Mouse (Mus musculus) heart, postnatal 0 days (tissue): Measurements from ENCODE around the gene Camkv. TPM values are rescaled to one million over a fixed set of nuclear protein-coding genes. Genes with fewer than 3 reads are reported as not detected.

Experiments
- ATAC-seq: fragments of 200-750 bp; cut with Nextera tagmentation; 2 replicates; pipeline ENCODE4 v1.8.0; 2017; ENCODE audit warnings: low read depth, moderate number of reproducible peaks, moderate library complexity; ENCODE audit not compliant: insufficient read depth
- DNase-seq: peaks from one replicate; pipeline ENCODE4 v3.0.0-alpha.2; 2016; ENCODE audit warnings: low spot score
- H3K27ac ChIP-seq: fragments of 300-500 bp; sonication (generic); 2 replicates; pipeline ENCODE4 v1.5.1; 2014; ENCODE audit warnings: low read depth, mild to moderate bottlenecking
- H3K27me3 ChIP-seq: fragments of 300-500 bp; sonication (generic); 2 replicates; pipeline ENCODE4 v1.6.1; 2014; ENCODE audit warnings: low read length, mixed read lengths; ENCODE audit not compliant: control insufficient read depth, insufficient read depth
- H3K36me3 ChIP-seq: fragments of 300-500 bp; sonication (generic); replicated peaks from 2 replicates; pipeline ENCODE4 v1.6.1; 2014; ENCODE audit warnings: low read length, mixed read lengths; ENCODE audit not compliant: control insufficient read depth, insufficient read depth
- H3K4me1 ChIP-seq: fragments of 300-500 bp; sonication (generic); 2 replicates; pipeline ENCODE4 v1.6.1; 2014; ENCODE audit warnings: antibody characterized with exemption; ENCODE audit not compliant: control insufficient read depth, insufficient read depth
- H3K4me2 ChIP-seq: fragments of 300-500 bp; sonication (generic); 2 replicates; pipeline ENCODE4 v1.6.1; 2014; ENCODE audit warnings: low read depth, mild to moderate bottlenecking, low read length, moderate library complexity
- H3K4me3 ChIP-seq: fragments of 300-500 bp; sonication (generic); 2 replicates; pipeline ENCODE4 v1.5.1; 2014; ENCODE audit warnings: low read depth, low read length
- H3K9ac ChIP-seq: fragments of 300-500 bp; sonication (generic); replicated peaks from 2 replicates; pipeline ENCODE4 v1.6.1; 2014; ENCODE audit warnings: low read depth, low read length, mixed read lengths
- H3K9me3 ChIP-seq: fragments of 300-500 bp; sonication (generic); replicated peaks from 2 replicates; pipeline ENCODE4 v1.6.1; 2016; ENCODE audit warnings: low read length; ENCODE audit not compliant: control insufficient read depth
- CTCF ChIP-seq: IDR thresholded peaks from 2 replicates; pipeline ENCODE4 v1.5.1; 2016; ENCODE audit warnings: antibody characterized with exemption, control low read depth, low read depth
- EP300 ChIP-seq: IDR thresholded peaks from 2 replicates; pipeline ENCODE4 v1.6.1; 2016; ENCODE audit warnings: antibody characterized with exemption, low read depth
- WGBS: fragments of 180-500 bp; shearing (Covaris S2); extraction: QIAGEN DNeasy Blood & Tissue Kit; methylation state at CpG from one replicate; pipeline ENCODE4 v1.1.7; 2014; 5-methylcytosine and 5-hydroxymethylcytosine counted together
- polyA plus RNA-seq: library from polyadenylated mRNA; unstranded; fragments of >200 nt; fragmentation: Nextera tagmentation; extraction: Ambion mirVana; gene quantifications from 2 replicates; pipeline ENCODE4 v1.2.1, GENCODE M21; 2015
- total RNA-seq: library from RNA; depleted of rRNA; stranded (reverse); fragments of >200 nt; gene quantifications from 2 replicates; pipeline ENCODE4 v1.2.3, GENCODE M21; 2014; ENCODE audit warnings: low replicate concordance

Camkv gene
- total and polyA plus RNA-seq, 2 experiments from 2014 or later = not detected

DNA sequence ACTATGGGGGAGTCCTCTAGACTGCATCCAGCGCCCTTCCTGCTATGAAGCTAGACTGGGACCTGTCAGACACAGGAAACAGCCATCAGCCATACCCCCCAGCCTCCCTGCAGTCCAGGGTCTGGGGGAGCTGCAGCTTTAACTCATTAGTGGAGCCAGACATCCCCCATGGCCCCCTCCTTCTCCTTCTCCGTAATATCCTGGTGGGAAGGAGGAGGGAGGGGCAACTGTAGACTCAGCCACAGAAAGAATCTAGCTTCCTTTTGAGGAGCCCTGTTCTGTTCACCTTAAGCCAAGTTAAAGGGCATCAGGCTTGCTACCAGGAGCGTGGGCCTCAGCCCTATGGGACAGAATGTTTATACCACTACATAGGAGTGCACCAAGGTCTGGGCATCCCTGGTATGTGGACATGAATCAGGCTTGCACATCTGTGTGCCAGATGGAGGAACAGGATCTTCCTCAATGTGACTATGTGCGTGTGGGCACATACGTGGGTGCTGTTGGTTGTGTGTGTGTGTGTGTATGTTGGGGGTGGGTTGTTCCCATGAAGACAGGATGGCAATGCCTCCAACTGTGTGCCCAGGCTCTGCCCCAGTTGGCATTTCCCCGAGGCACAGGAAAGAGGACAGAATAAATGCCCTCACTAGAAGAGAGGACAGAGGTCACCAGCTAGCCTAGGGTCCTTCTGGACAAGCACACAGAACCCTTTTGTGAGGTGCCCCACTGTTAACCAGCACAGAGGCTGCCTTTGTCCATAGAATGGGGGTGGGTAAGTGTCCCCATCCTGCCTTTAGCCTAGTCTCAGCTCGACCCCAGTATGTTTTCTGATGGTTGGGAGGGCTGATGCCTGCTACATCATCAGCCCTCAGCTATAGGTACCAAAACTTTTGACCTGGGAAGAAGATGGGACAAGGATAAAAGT lies 46.5 kb downstream of the Camkv start:
- Histone ChIP-seq H3K4me1 (peaks cover 26% of the 10 kb centered on the region), H3K27ac (peak overlapping the region; percentile 98), H3K36me3 (peaks cover 18% of the 10 kb centered on the region), H3K4me2 (peak overlapping the region; percentile 84), H3K27me3 (no peaks in the 10 kb centered on the region), H3K9ac (peak overlapping the region; percentile 52), H3K4me3 (peak overlapping the region; percentile 17), H3K9me3 (no peaks in the 10 kb centered on the region)
- ATAC-seq (peak; percentile 11; the same call in 1 of the 2 replicates), DNase-seq (peak; percentile 66)
- 48% methylated on average over 7 of the region's 7 CpGs for WGBS
- peak; percentile 37; the same call in 1 of the 2 replicates for TF ChIP-seq EP300
- no peak for TF ChIP-seq CTCF

DNA sequence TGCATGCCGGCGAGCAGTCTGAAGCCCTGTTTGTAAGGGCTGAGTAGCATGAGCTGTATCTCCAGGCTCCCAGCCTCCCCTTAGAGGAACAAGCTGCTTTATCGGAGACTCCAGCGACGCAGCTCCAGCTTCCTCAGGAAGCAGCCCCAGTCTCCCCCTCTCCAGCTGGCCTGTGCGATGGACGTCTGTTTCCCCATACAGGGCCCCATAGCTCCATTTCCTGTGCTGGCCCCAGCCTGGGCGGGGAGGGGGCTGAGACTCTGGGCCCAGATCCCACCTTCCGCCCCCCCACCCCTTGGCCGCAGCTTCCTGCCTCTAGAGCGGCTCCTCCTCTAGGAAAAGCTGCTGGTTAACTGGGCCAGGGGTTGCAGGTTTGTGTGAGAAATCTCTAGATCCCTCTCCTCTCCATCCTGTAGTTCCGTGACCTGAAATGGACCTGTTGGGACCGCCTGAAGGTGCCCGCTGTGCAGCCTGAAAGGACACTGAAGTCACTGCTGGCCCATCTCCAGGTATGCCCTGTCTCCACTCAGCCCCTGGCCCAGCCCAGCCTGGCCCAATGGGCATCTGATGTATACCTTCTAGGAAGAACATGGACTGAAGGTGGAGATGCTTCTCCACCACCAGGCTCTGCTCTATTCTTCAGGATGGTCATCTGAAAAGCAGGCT lies 47.3 kb downstream of the Camkv start, which contains the start of gene Gm20661:
Gene Gm20661 (plus strand): TSS at position 378 of the 666 bp plus-strand sequence.
- Histone ChIP-seq H3K4me1 (peaks cover 26% of the 10 kb centered on the region), H3K27me3 (no peaks in the 10 kb centered on the region), H3K36me3 (peaks cover 12% of the 10 kb centered on the region), H3K9ac (peak within 1 kb of the TSS; percentile 77), H3K4me3 (peak within 1 kb of the TSS; percentile 80), H3K9me3 (no peaks in the 10 kb centered on the region), H3K4me2 (peak within 1 kb of the TSS; percentile 84), H3K27ac (peak within 1 kb of the TSS; percentile 98)
- ATAC-seq (peak; percentile 66), DNase-seq (peak; percentile 92)
- TF ChIP-seq EP300 = peak; percentile 96
- TF ChIP-seq CTCF = no peak
- WGBS = 8% methylated on average over 14 of the region's 14 CpGs

DNA sequence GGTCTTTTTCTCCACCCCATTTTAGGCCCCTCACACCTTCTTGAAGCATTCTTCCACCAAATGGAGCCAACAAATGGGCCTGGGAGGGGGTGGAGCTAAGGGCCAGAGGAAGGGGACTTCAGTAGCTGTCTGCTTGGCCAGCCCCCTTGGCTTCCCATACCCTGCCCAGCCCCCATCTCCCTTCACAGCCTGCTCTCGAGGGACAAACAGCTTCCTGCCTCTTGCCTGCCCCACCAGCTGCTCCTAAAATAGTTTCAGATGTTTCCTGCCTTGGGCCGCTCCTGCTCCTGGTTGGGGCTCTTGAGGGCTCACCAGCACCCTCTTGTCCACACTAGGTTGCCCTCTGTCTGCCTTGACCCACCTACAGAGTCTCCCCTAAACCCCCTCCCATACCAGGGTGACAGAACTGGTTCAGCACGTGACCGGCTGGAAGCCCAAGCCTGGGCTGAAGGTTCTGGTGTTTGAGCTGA lies 48.0 kb downstream of the Camkv start:
- 6% methylated on average over 4 of the region's 4 CpGs for WGBS
- ATAC-seq (peak; percentile 66), DNase-seq (peak; percentile 93)
- TF ChIP-seq CTCF (no peak), EP300 (peak; percentile 97)
- Histone ChIP-seq H3K4me1 (peaks cover 26% of the 10 kb centered on the region), H3K9me3 (no peaks in the 10 kb centered on the region), H3K9ac (peak overlapping the region; percentile 77), H3K27me3 (no peaks in the 10 kb centered on the region), H3K4me3 (peak overlapping the region; percentile 80), H3K27ac (peak overlapping the region; percentile 98), H3K4me2 (peak overlapping the region; percentile 84), H3K36me3 (peaks cover 12% of the 10 kb centered on the region)

- Histone ChIP-seq H3K27me3 (no peaks in the 10 kb centered on the region), H3K9me3 (no peaks in the 10 kb centered on the region), H3K9ac (peak overlapping the region; percentile 77), H3K27ac (peak overlapping the region; percentile 98), H3K4me1 (peaks cover 26% of the 10 kb centered on the region), H3K4me2 (peak overlapping the region; percentile 84), H3K36me3 (peaks cover 9% of the 10 kb centered on the region), H3K4me3 (peak overlapping the region; percentile 80)
- TF ChIP-seq CTCF (no peak), EP300 (no peak)
- DNase-seq (no peak), ATAC-seq (no peak)
- WGBS = 49% methylated on average over 19 of the region's 19 CpGs
These were observed 48.7 kb downstream of the Camkv start for GRCm38 (mm10) chr9:107984052-107984753.

DNA sequence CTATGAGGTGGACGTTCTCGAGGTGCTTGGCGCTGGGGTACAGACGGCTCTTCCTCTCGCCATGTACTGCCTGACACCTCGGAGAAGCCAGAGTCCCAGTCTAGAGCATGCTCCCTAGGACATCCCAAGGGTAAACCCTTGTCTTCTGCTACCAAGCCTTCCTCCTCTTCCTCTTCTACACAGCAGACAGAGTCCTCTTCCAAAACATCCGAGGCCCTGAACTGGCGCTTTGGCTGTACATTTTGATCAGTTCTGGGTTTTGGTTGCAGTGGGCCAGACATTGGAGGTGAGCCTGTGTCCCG lies 49.2 kb downstream of the Camkv start:
- peaks cover 26% of the 10 kb centered on the region for H3K4me1 ChIP-seq
- no peaks in the 10 kb centered on the region for H3K9me3 ChIP-seq
- no peak for DNase-seq
- peaks cover 4% of the 10 kb centered on the region for H3K36me3 ChIP-seq
- H3K27ac ChIP-seq = peak overlapping the region; percentile 98
- no peaks in the 10 kb centered on the region for H3K27me3 ChIP-seq
- 48% methylated on average over 9 of the region's 9 CpGs for WGBS
- H3K4me3 ChIP-seq = peak overlapping the region; percentile 80
- TF ChIP-seq EP300 = no peak
- no peak for TF ChIP-seq CTCF
- peak overlapping the region; percentile 84 for H3K4me2 ChIP-seq
- no peak for ATAC-seq
- H3K9ac ChIP-seq = peak overlapping the region; percentile 77
